Mouse (Mus musculus) right cerebral cortex, adult 2 months (tissue): ENCODE results near the gene Rcsd1.

Experiments used
- DNase-seq, 2 experiments: peaks; one replicate each; pipeline ENCODE4 v3.0.0; 2021 to 2022; ENCODE audit warnings: low spot score in 2 of 2

Rcsd1 gene

DNA sequence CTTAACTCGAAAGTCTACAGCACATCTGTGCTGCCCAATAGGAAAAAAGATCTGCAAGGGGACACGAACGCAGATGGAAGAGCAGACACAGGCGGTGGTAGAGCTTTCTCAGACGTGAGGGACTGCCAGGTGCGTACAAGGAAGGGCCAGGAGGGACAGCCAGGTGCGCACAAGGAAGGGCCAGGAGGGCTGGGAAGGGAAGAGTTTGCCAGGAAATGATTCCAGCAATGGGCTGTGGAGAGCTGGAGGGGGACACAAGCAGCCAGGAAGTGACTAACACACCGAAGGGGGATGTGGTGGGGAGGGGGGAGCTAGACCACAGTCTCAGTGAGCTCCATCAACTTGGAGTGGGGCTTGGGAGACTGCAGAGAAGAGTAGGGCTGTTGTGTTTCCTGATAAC is 79.6 kb downstream of the Rcsd1 start:
- DNase-seq = no peak

DNA sequence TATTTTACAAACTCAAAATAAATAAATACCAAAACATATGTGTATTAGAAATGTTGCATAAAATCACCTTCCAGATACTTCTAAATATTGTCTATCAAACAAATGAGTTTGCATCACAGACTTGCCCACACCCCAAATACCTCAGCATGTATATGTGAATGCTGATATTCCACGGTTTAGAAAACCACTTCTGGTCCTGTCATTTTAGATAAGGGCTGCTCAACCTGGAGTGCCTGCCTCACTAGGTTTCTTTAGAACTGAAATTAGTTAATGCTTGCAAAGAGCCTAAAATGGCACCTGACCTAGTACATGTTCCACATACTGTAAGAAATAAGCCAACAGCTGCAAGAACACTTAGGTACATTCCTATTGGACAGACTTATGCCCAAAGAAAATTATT is 81.0 kb downstream of the Rcsd1 start:
- no peak for DNase-seq

GRCm38 (mm10) chr1:165625896-165626295 is 83.7 kb downstream of the Rcsd1 start:
- no peak for DNase-seq

DNA sequence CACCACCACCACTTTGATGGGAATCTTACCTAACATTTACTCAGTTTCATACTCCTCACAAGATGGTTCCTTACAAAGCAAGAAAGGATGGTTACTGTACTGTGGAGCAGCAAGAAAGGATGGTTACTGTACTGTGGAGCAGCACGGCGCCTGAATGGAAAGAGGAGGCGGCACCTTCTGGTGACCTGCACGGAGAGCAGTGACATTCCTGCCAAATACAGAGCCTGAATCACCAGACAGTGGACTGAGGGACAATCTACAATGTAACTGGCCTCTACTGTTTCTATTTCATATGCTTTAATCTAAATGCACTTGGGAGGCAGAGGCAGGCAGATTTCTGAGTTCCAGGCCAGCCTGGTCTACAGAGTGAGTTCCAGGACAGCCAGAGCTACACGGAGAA is 84.5 kb downstream of the Rcsd1 start:
- no peak for DNase-seq

DNA sequence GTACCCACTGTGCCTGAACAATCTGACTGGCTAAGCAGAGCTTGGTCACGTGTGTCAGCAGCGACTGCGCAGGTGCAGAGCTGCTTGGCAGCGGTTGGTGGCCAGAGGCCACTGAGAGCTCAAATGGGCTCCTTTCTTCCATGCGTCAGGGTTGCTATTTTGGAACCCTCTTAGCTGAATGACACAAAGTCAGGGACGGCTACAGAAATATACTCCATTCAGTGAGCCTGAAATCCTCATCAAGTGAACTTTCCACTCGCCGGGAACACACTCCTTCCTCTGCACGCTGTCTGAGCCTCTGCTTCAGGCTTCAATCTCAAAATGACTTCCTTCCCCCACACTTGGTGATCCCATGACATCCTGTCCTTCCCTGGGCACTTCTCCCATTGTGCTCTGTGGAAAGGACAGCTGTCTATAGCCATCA is 91.3 kb downstream of the Rcsd1 start:
- peak in 1 of 2 experiments; percentile 23 for DNase-seq

DNA sequence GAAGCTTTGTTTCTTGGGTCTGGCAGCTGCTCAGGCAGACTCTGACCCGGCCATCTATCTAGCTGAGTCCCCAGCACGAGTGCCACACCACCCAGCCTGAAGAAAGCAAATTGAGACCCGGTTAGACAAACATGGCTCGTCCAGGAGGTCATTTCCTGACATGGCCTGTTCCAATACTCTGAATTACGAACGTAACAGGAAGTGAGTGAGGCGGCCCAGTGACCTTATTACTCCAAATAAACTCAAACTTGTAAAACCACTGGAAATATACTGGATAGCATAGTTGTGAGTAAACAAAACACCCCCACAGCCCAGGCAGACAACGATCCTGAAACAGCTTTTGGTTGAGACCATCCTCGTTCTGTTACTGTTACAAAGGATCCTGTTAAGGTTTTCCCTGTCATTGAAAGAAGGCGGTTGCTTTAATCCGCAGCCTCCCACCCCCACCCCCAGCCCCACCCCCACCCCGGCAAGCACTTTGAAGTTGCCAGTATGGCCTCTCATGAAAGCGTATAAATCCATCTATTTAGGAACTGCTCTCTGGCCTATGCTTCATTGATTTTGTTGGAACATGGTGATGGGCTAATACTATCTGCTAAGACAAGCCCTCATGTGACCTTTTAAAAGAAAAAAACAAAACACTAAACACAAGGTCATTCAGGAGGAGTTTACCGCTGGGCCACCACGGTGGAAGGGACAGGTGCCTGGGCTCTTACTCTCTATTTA is 92.2 kb downstream of the Rcsd1 start:
- DNase-seq = no peak

GRCm38 (mm10) chr1:165616652-165617051 is 92.9 kb downstream of the Rcsd1 start:
- DNase-seq = no peak

DNA sequence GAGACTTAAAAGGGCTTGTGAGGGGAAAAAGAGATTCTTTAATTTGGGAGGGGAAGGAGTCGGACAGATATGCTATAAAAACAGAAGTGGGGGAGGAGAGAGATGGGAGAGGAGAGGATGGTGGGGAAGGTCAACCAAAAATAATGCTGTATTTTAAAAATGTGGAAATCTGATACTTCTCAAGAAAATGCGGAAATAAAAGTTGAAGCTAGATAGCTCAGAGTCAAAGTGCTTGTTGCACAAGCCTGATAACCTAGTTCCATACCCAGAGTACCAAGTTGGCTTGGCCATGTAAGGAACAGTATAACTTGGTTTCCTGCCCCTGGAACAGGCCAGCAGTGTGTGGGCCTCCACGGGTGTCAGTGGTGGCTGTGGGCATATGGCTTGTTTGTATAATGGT is 94.8 kb downstream of the Rcsd1 start:
- no peak for DNase-seq

DNA sequence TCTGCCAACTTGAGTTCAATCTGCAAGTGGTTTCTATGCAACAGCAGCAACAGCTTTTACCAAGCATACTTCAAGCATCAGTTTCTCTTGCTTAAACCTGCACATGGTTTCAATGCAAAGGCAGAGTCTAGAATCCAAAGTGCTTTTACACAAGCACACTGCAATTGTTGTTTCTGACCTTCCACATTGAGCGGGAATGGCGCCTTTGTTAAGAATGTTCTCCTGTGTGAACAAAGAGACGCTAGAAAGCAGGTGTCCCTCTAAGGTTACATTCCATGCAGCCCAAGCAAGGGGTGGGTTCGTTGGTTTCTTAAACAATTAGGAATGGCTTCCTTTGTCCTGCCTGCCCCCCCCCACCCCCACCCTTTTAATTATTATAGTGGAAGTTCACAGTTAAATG is 95.6 kb downstream of the Rcsd1 start:
- no peak for DNase-seq

GRCm38 (mm10) chr1:165612714-165613113 is 96.8 kb downstream of the Rcsd1 start:
- no peak for DNase-seq

DNA sequence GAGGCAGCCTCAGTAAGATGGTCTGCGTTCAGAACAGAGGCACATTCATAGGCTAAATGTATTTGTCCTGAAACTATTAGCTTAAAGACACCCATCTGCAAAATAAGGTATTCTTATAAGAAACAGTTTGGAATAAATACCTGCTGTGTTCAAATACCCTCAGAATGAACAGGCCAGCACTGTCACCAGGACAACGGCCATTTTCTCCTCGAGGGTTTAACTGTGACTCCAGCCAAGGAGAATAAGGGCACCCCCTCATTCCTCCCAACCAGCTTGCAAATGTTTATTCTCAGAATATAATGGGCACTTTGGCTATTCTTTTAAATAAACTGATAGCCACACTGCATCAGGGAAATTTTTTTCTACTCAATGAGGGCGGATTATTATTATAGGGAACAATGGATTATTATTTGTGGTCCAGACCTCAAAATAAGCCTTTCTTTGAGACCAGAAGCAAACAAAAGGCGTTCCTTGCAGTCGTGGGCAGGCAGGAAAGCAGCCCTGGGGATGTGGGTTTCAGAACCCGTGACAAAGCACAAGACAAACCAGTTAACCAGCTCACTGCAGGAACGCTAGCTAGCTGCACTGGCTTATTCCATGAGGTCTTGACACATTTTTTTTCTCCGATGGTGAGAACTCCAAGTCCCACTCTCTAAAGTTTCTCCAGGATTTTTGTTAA is 99.1 kb downstream of the Rcsd1 start:
- no peak for DNase-seq

GRCm38 (mm10) chr1:165609495-165610320 is 99.8 kb downstream of the Rcsd1 start:
- DNase-seq = no peak

- no peak for DNase-seq
Measured at GRCm38 (mm10) chr1:165608904-165609303, 100.7 kb downstream of the Rcsd1 start.

GRCm38 (mm10) chr1:165605774-165606173 is 103.8 kb downstream of the Rcsd1 start:
- DNase-seq = no peak

DNA sequence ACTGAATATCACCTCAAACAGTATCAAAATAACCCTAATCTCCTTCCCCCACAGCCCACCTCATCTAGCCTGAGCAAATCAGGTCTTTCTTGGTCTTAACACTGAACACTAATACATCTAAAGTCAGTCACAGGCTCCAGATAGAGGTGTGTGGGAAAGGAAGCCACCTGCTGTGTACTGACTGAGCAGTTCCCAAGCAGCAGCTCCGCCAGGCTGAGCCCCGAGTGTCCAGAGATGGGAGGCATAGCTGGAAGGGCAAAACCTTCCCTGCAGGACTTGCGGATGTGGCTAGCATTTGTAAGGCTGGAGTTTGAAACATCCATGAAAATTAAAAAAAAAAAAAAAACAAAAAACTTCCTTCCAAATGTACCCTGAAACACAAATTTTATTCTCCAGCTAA is 104.4 kb downstream of the Rcsd1 start:
- DNase-seq = no peak

DNA sequence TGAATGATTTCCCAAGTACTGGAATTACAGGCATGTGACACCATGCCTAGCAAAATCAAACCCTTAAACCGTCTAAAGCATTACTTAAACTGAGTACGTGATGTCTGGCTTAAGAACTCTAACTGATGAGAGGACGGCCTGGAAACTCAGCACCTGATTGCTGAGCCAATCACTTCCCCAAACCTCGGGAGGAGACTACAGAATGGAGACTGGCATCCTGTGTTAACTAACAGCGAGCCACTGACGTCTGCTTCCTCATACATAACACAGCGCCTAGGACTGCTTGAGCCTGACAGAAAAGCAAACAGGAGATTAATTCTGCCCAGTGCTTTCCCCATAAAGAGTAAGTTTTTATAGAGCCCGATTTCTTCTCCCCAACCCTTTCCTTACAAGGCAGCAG is 105.4 kb downstream of the Rcsd1 start:
- DNase-seq = no peak

- no peak for DNase-seq
Measured at GRCm38 (mm10) chr1:165603218-165603617, 106.3 kb downstream of the Rcsd1 start.

- DNase-seq = no peak
Measured at GRCm38 (mm10) chr1:165601775-165602280, 107.7 kb downstream of the Rcsd1 start.
